Mouse (Mus musculus): ENCODE measurements around the gene 4933406M09Rik. TPM values are rescaled to one million over a fixed set of nuclear protein-coding genes. Genes with fewer than 3 reads are reported as not detected.

Gene 4933406M09Rik
- polyA plus RNA-seq (2015; fragmentation: Nextera tagmentation; extraction: Ambion mirVana): not detected in 2 replicates

GRCm38 (mm10) chr1:134385666-134386065, at the start of gene 4933406M09Rik:
4933406M09Rik (plus strand) TSS chr1:134385940.
- DNase-seq (ENCODE audit: low spot score): no peak

GRCm38 (mm10) chr1:134336958-134337710, 48.6 kb upstream of the 4933406M09Rik start:
- peak; percentile 23 for DNase-seq (ENCODE audit: low spot score)

- DNase-seq (ENCODE audit: low spot score): no peak
These were observed 46.6 kb upstream of the 4933406M09Rik start for GRCm38 (mm10) chr1:134339162-134339561.

GRCm38 (mm10) chr1:134339757-134340619, 45.8 kb upstream of the 4933406M09Rik start:
- no peak for DNase-seq (ENCODE audit: low spot score)

GRCm38 (mm10) chr1:134341641-134342277, 44.0 kb upstream of the 4933406M09Rik start:
- no peak for DNase-seq (ENCODE audit: low spot score)

GRCm38 (mm10) chr1:134342278-134342664, 43.5 kb upstream of the 4933406M09Rik start:
- DNase-seq (ENCODE audit: low spot score): no peak

GRCm38 (mm10) chr1:134342781-134343310, 42.9 kb upstream of the 4933406M09Rik start:
- DNase-seq (ENCODE audit: low spot score): no peak

- DNase-seq (ENCODE audit: low spot score): no peak
These were observed 42.2 kb upstream of the 4933406M09Rik start for GRCm38 (mm10) chr1:134343567-134343966.

GRCm38 (mm10) chr1:134344005-134344950, 41.5 kb upstream of the 4933406M09Rik start:
- DNase-seq (ENCODE audit: low spot score): peak; percentile 86

GRCm38 (mm10) chr1:134345075-134345474, 40.7 kb upstream of the 4933406M09Rik start:
- no peak for DNase-seq (ENCODE audit: low spot score)

- DNase-seq (ENCODE audit: low spot score): no peak
These were observed 37.9 kb upstream of the 4933406M09Rik start for GRCm38 (mm10) chr1:134347791-134348190.

GRCm38 (mm10) chr1:134353326-134353725, 32.4 kb upstream of the 4933406M09Rik start:
- no peak for DNase-seq (ENCODE audit: low spot score)

GRCm38 (mm10) chr1:134357461-134357860, 28.3 kb upstream of the 4933406M09Rik start:
- no peak for DNase-seq (ENCODE audit: low spot score)

- no peak for DNase-seq (ENCODE audit: low spot score)
These were observed 25.1 kb upstream of the 4933406M09Rik start for GRCm38 (mm10) chr1:134360656-134361055.

GRCm38 (mm10) chr1:134361195-134361856, 24.4 kb upstream of the 4933406M09Rik start:
- DNase-seq (ENCODE audit: low spot score): peak; percentile 8

- peak; percentile 97 for DNase-seq (ENCODE audit: low spot score)
These were observed 23.9 kb upstream of the 4933406M09Rik start, which contains the start of gene Tmem183a for GRCm38 (mm10) chr1:134361857-134362212. Tmem183a (minus strand) TSS chr1:134361979.

GRCm38 (mm10) chr1:134363194-134363593, 22.5 kb upstream of the 4933406M09Rik start:
- DNase-seq (ENCODE audit: low spot score): no peak

- DNase-seq (ENCODE audit: low spot score): no peak
These were observed 20.2 kb upstream of the 4933406M09Rik start for GRCm38 (mm10) chr1:134365491-134365890.

- peak; percentile 50 for DNase-seq (ENCODE audit: low spot score)
These were observed 16.9 kb upstream of the 4933406M09Rik start for GRCm38 (mm10) chr1:134368777-134369337.

Measured in thymus, postnatal 0 days (tissue).